Mouse (Mus musculus) left cerebral cortex, adult 6 months (tissue): ENCODE data around the gene Epp13. TPM values are rescaled to one million over a fixed set of nuclear protein-coding genes. Genes with fewer than 3 reads are reported as not detected.

Experiments
- long read RNA-seq, 2 experiments: library from polyadenylated mRNA; unstranded; transcript quantifications; one replicate each; pipeline ENCODE4 v2.0.0; 2019 to 2020
- polyA plus RNA-seq: library from polyadenylated mRNA; unstranded; fragments of <200 nt; fragmentation: Nextera tagmentation; gene quantifications from 2 replicates; pipeline ENCODE4 v1.2.3, GENCODE M21; 2021

Epp13 gene
- not detected in 2 replicates for polyA plus RNA-seq
- long read RNA-seq, experiment 1 = 0 reads
- long read RNA-seq, experiment 2 = 0 reads

DNA sequence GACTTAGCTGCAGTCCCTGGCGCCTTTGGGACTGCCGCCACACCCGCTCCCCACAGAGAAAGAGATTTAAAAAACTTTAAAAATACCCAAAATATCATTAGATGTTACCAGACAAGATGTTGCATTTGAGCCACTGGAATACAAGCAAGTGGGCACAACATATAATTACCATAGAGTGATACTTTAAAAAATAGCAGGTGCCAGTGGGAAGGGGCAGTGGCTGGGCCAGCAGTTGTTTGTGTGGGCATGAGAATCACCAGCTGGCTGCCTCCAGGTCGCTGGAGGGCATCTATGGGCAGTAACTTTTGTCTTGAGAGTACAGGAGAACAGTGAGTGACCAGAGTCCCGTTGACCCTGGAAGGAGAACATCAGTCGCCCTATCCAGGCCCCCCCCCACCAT is at the start of gene Epp13:
TSS of gene Epp13 (plus strand) at position 301 of the 400 bp plus-strand sequence.

DNA sequence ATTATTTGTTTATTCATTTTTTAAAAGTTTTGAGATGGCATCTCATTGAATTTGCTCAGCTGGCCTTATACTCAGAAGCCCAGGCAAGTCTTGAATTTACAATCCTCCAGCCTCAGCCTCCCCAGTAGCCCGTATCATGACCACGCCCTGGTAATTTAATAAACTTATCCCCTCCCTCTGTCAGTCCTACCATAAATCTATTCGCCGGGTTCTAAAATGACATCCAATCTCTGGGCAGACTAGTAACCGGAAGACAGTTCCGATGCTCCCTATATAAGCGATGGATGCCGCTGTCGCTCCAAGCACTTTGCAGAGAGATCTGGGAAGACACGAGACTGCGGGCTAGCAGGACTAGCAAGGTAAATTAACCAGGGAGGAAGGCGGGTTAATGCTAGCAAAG is 30.5 kb upstream of the Epp13 start, which contains the start of gene Zscan5b:
TSS of gene Zscan5b (plus strand) at position 301 of the 400 bp plus-strand sequence.

DNA sequence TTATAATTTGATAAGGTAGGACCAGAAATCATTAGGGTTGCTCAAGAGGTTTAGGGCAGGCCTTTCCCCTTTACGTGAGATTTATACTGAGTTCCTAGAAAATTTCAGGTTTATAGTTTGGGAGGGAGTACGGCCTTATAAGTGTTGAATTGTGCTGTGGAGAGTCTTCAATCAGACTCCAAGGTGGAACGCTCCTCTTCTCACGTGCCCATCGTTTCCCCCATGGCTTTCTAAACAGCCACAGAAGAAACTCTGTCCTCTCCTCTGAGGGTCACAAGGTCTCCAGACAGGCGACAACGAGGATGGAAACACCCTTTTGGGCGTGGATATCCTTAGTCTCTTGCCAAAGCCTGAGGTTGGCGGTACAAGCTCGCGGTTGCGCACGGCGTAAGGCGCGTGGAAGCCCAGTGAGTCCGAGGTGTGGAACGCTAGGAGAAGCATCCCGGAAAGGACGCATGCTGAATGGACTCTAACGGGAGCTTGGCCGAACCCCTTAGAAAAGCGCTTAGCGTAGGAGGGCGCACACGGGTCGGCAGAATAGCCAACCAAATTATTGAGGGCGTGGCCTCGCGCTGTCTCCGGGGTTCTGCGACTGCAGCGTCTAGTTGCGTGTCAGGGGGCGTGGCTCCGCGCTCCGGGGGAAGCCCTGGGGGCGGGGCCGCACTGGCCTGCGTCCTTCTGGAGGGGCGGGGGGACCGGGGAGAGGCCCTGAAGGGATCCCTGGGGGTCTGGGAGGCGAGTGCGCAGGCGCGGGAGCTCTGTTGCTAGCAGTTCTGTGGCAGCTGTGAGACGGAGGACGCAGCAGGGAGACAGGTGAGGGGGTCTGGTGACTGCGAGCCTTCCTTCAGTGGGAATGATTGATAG is 33.6 kb downstream of the Epp13 start, which contains the start of gene Zfp667:
TSS of gene Zfp667 (plus strand) at position 738 of the 864 bp plus-strand sequence.

DNA sequence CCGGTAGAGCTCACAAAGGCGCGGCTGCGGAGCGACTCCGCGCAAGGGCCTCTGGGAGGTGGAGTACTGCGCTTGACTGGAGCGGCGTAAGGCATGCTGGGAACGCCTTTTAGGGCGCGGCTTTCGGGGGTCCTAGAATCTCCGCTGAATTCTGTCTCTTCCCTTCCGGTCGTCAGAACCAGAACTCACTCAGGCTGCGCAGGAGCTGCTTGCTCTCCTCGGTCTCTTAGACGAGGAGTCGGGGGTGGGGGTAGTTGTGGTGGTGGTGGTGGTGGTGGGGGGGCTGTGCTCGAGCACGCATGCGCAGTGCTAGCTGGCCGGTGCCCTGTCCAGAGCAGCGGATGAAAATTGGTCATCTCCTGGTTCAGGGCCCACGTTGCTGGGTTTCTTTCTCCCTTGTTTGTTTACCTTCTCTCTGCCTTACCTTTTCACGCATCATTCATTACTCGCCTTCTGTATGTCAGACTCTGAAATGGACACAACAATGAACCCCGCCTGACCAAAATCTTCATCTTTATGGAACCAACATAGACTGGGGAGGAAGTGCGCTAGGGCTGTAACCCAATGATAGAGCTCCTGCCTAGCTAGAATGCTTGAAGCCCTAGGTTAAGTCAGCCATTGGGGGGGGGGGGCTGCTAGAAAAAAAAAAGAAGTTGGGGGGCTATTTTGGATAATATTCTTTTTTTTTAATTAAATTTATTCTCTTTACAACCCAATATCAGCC is 78.9 kb downstream of the Epp13 start, which contains the start of gene Zfp583:
TSS of gene Zfp583 (minus strand) at position 53 of the 724 bp plus-strand sequence.

Other genes starting within 250 kb of the Epp13 start
- gene Vmn1r65, start 241.7 kb upstream of the Epp13 start, polyA plus RNA-seq = not detected in 2 replicates
- gene Nlrp4c, start 207.5 kb upstream of the Epp13 start, polyA plus RNA-seq = not detected in 2 replicates
- gene Zfp787, start 96.7 kb upstream of the Epp13 start, polyA plus RNA-seq = 9.8 and 15.7 TPM in 2 replicates
- 39.0 and 51.1 TPM in 2 replicates for gene Zfp444, start 80.5 kb upstream of the Epp13 start, polyA plus RNA-seq
- not detected in 2 replicates for gene Galp, start 55.6 kb upstream of the Epp13 start, polyA plus RNA-seq
- not detected in 2 replicates for gene Zscan5b, start 30.4 kb upstream of the Epp13 start, polyA plus RNA-seq
- 7.6 and 11.4 TPM in 2 replicates for gene Zfp667, start 33.9 kb downstream of the Epp13 start, polyA plus RNA-seq
- gene Zfp583, start 78.6 kb downstream of the Epp13 start, polyA plus RNA-seq = 5.6 and 6.3 TPM in 2 replicates
- 1.5 and 2.5 TPM in 2 replicates for gene Gm3854, start 91.0 kb downstream of the Epp13 start, polyA plus RNA-seq
- gene Zfp78, start 110.6 kb downstream of the Epp13 start, polyA plus RNA-seq = 2.7 and 4.1 TPM in 2 replicates
- 3.2 and 6.0 TPM in 2 replicates for gene Zfp28, start 130.6 kb downstream of the Epp13 start, polyA plus RNA-seq
- 4.0 and 5.4 TPM in 2 replicates for gene Smim17, start 146.0 kb downstream of the Epp13 start, polyA plus RNA-seq
- 0.09 TPM in 1 of 2 replicates, not detected in the other for gene Gm20715, start 157.6 kb downstream of the Epp13 start, polyA plus RNA-seq
- 1.1 and 1.2 TPM in 2 replicates for gene Olfr1344, start 186.0 kb downstream of the Epp13 start, polyA plus RNA-seq
- gene Olfr1336, start 203.5 kb downstream of the Epp13 start, polyA plus RNA-seq = not detected in 2 replicates
- not detected in 2 replicates for gene Olfr1346, start 214.4 kb downstream of the Epp13 start, polyA plus RNA-seq
- gene Olfr5, start 234.2 kb downstream of the Epp13 start, polyA plus RNA-seq = not detected in 2 replicates
- not detected in 2 replicates for gene Olfr1347, start 247.0 kb downstream of the Epp13 start, polyA plus RNA-seq